Mouse (Mus musculus): ENCODE data around the gene Btg2.

The Btg2 gene

GRCm38 (mm10) chr1:134078802-134079476, at the start of gene Btg2:
Btg2 (minus strand) TSS chr1:134079120.
- DNase-seq (ENCODE audit: low spot score): peak; percentile 96

DNA sequence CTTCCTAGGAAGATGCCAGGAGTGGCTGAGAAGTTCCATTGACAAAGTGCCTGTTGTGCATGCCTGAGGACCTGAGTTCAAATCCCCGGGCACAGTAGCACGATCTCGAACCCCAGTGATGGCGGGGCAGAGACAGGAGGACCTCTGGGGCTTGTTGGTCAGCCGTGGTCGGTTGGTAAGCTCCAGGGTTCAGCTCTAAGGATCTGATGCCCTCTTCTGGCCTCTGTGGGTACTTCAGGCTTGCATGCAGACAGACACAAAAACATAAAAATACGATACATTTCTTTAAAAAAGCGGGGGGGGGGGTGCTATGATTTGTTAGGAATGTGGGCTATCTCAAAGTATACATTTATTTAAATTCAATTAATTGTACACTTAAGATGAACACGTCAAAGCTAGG, 43.3 kb upstream of the Btg2 start:
- DNase-seq (ENCODE audit: low spot score): peak; percentile 55

- DNase-seq (ENCODE audit: low spot score): peak; percentile 91
These were observed 41.3 kb upstream of the Btg2 start for GRCm38 (mm10) chr1:134120179-134120578.

GRCm38 (mm10) chr1:134117110-134117509, 38.2 kb upstream of the Btg2 start:
- no peak for DNase-seq (ENCODE audit: low spot score)

DNA sequence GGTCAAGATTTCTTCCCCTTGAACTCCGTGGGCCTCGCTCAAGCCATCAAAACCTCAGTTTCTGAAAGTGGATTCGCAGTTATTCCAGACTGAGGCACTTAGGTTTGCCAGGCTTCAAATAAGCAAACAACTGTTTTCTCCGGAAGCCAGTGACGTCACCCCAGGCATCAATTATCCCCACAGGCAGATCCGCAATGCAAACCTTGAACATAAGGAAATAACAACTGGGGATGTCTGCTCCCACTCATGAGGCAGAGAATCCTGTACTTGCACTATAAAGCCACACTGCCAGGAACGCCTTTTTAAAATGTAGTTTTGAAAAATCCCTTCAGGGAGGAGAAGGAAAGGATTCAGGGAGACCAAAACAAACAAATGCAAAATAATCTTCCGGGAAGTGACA, 36.5 kb upstream of the Btg2 start:
- no peak for DNase-seq (ENCODE audit: low spot score)

DNA sequence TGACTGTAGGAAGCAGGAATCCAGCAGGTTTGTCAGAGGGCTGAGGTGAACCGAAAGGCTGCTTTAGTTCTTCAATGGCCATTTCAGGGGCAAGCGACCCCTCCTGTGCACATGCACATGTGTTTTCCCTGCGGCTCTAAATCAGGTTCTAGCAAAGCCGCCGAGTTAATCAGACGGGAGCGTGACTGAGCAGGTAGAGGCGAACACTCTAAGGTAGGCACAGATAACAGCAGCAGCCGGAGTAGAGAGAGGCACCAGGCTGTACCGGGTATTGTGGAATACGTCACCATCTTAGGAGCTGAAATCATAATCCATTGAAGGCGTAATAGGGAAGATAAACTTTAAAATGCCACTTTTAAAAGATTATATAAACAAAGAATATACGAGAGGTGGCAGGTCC, 35.8 kb upstream of the Btg2 start:
- no peak for DNase-seq (ENCODE audit: low spot score)

- no peak for DNase-seq (ENCODE audit: low spot score)
These were observed 35.1 kb upstream of the Btg2 start for GRCm38 (mm10) chr1:134114018-134114417.

DNA sequence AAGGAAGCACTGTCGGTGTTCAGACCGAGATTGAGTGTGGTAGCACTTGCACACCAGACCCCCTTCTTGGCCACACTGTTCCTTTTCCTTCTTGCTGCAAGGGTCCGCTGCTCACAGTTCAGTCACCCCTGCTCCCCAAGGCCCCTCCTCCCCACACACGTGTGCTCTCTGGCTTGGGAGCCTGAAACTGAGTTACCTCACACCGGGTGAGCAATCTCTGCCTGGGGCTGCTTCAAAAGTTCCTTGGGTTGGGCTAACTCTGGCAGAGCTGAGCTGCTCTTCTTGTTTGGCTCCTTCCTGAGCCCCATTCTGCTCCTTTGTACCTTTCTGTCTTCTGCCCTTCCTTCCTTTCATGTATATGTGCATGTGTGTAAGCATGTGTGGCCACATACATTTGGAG, 34.6 kb upstream of the Btg2 start:
- DNase-seq (ENCODE audit: low spot score): no peak

DNA sequence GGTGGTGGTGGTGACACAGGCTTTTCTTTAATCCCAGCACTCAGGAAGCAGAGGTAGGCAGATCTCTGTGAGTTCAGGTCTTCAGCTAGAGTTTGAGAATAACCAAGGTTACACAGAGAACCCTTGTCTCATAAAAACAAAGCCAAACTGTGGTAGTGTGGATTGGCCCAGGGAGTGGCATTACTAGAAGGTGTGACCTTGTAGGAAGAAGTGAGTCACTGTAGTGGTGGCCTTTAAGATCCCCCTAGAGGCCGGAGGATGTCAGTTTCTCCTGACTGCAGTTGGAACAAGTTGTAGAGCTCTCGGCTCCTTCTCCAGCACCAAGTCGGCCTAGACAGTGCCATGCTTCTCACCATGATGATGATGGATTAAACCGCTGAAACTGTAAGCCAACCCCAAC, 32.1 kb upstream of the Btg2 start, which contains the start of gene Chit1:
TSS of gene Chit1 (plus strand) at position 264 of the 400 bp plus-strand sequence.
- DNase-seq (ENCODE audit: low spot score): no peak

GRCm38 (mm10) chr1:134110449-134110848, 31.5 kb upstream of the Btg2 start:
- no peak for DNase-seq (ENCODE audit: low spot score)

DNA sequence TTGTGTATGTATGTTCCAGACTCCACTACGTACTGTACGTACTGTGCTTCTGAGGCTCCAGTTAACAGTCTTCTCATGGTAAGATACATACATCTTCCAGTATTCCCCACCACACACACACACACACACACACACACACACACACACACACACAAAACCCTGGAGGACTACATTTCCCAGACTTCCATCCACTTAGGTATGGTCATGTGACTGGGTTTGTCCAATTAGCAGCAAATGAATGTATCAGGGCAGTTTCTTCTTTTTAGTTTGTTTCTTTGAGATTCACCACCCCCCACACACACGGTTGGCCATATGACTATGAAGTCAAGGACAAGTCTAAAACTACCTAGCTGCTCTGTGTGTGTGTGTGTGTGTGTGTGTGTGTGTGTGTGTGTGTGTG, 31.1 kb upstream of the Btg2 start:
- no peak for DNase-seq (ENCODE audit: low spot score)

DNA sequence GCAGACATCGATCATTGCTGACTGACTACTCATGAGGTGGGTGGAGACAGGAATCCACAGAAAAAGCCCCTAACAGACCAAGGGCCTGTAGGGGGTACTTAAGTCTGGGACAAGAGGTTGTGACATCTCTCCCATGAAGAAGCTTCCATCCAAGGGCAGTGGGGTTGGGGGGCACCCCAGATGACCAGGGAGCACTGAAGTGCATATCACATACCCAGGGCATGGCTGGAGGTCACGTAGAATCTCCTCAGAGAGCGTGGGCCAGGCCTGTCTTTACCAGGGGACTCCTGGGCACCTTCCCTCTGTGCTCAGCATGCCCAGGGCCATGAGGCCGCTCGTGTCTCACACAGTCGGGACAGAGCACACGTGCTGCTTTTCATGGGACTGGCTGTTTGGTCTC, 28.9 kb upstream of the Btg2 start:
- DNase-seq (ENCODE audit: low spot score): no peak

DNA sequence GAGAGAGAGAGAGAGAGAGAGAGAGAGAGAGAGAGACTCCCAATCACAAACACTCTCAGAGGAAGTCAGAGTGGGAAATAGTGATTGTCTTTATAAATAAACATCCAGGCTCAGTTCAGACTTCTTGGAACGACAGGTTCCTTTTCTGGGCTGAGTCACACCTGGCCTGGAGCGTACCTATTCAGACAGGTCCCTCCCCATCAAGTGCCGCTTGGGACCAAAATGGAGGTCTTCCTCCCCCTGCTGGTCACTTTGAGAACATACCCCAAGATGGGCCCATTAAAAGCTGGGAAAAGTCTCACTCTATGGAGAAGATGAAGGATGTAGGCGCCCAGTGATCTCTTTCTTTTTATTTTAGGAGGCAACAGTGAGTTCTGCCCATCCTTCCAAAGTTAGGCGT, 27.8 kb upstream of the Btg2 start:
- peak; percentile 75 for DNase-seq (ENCODE audit: low spot score)

DNA sequence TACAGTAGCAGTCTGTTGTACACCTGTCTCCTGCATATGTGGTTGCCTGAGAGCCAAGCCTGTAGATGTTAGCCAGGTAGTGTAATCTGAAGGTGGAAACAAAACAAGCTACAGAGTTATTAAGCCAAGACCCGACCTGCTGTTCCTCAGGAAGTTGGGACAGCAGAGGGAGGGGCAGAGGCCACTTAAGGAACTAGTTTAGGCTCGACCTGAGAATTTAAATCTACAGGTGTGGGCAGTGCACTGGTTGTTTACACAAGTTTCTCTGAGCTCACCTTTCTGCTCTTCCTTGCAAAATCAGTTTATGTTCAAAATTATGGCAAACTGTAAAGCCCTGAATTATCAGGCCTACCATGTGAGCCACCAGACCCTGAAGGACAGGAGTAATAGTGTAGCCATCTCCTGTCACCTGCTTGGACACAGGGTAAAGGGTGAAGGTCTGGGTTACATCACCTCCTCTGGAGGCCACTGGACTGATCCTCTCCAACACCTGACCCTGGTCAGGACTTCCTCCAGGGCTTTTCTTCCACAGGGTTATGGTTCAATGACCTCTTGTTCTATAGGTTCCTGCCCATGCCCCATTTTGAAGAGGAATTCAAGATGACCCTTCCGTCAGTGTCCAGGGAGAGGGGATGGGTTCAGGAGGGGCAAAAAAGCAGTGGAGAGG, 27.0 kb upstream of the Btg2 start:
- no peak for DNase-seq (ENCODE audit: low spot score)

- no peak for DNase-seq (ENCODE audit: low spot score)
These were observed 26.3 kb upstream of the Btg2 start for GRCm38 (mm10) chr1:134105043-134105763.

- no peak for DNase-seq (ENCODE audit: low spot score)
These were observed 24.9 kb upstream of the Btg2 start for GRCm38 (mm10) chr1:134103861-134104260.

DNA sequence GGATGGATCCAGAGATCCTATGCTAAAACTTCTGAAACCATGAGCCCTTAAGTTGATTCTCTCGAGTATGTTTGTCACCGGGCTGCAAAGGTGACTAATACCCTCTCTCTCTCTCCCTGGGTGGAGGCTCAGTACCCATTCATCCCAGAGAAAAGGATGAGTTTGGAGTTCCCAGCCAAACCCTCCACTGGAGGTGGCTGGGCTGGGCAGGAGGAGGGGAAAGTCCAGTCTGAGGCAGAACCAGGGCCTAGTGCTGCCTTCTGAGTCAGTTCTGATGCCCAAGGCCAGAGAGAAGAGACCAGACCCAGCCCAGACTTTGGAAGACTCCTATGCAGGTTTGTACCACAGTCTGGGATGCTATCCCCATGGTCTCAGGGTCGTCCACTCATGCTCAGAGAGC, 22.7 kb upstream of the Btg2 start:
- DNase-seq (ENCODE audit: low spot score): no peak

DNA sequence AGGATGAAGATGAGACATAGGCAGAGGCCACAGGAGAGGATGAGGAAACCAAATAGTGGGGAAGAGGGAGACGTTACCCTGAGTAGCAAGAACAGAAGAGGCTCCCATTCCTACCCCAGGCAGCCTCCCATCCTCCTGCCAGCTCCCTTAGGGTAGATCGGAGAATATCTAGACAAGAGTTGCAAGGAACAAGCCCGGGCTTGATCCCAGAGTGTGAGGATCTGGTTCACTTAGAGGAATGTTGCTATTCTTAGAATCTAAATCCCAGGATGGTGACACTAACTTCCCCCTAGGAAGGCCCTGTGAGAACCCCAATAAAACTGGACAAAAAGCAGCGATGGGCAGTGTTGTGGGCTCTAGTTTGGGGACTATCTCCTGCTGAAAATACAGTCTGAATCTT, 22.0 kb upstream of the Btg2 start:
- no peak for DNase-seq (ENCODE audit: low spot score)

DNA sequence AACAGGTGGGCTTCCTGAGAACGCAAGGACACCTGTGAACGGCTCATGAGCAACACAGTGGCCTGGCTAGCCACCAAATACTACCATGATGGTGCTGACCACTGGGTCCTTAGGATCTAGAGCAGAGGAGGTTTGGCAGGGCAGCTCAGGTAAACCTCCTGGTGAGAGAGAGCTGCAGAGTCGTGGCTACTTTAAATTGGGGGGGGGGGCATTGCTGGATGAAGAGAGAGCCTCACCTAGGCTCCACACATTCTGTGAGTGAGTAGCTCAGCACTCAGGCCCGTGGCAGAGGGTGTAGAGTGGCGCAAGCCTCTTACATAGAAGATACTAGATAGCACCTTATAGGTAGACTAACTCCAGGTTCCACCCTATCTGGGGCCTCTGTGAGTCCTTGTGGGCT, 21.5 kb upstream of the Btg2 start:
- no peak for DNase-seq (ENCODE audit: low spot score)

GRCm38 (mm10) chr1:134099516-134100235, 20.8 kb upstream of the Btg2 start:
- no peak for DNase-seq (ENCODE audit: low spot score)

DNA sequence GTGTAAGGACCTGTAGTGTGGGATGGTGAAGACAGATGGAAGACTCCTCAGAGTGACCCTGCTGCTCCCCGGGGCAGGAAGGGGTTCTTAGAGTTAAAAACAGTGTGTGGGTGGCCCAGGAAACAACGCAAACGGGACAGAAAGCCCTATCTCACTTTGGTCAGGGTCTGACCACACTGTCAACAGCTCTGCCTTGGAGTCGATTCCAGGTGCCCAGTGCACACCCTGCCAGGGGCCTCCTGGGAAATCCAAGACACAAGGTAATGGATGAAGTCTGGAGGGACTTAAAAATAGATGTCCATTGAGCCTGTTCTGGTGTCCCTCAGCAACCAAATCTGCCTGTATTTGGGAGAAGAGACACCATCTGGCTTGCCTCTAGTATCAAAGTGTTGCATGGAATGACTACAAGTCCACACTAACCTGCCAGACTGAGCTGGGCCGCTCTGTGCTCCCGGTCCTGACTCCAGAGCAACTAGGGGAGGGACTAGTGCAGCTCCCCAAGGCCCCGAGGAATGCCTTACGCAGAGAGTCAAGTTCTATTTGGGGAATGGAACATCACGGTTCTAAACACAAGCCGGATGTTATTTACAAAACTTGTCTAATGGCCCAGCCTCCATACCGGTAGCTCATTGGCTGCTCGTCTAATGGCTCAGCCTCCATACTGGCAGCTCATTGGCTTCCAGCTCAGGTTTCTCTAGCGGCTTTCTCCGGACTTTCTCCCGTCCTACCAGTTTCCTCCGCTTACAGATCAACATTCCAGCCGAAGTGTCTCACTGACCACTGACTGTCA, 20.0 kb upstream of the Btg2 start:
- peak; percentile 93 for DNase-seq (ENCODE audit: low spot score)
